Mouse (Mus musculus) cerebellum, adult 9-11 months (tissue): ENCODE data around the gene Dguok.

Experiments
- DNase-seq: peaks from one replicate; pipeline ENCODE4 v3.0.0; 2022

Gene Dguok

GRCm38 (mm10) chr6:83506258-83507167 lies at the start of gene Dguok:
Gene Dguok (minus strand): TSS chr6:83506969.
- peak; percentile 99 for DNase-seq

- no peak for DNase-seq
Measured at GRCm38 (mm10) chr6:83555972-83556371, 49.2 kb upstream of the Dguok start.

DNA sequence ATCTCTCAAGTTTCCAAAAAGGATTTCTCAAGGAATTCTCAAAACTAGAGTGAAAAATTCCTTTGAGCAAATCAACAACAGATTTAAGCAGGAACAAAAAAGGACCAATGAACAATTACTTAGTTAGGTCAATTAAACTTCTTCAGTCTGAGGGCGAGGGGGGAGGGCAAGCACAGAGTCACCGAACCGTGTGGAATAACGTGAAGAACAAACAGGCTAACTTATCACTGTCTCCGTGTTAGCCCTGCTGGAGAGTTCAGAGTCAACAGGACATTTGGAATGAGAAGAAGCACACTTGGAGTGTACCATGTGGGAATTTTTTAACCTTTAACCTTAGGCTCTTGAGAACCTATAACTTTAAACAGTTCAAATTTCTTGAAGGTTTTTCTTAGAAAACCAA lies 41.6 kb upstream of the Dguok start:
- DNase-seq: no peak

DNA sequence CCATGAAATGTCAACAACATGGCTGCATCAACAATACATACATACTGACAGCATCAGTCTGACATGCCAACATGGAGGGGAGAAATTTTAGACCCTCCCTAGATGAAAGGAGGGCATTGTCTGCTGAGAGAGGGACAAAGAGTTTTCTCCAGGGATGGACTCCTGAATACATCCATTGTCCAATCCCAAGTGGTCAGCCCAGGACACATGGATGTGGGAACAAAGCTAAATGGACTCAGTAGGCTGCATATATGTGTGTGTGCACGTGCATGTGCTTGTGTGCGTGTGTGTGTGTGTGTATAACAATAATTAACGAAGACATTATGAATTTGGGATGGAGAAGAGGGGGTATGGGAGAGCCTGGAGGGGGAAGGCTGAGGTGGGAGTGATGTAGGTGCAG lies 39.0 kb upstream of the Dguok start:
- DNase-seq: no peak

DNA sequence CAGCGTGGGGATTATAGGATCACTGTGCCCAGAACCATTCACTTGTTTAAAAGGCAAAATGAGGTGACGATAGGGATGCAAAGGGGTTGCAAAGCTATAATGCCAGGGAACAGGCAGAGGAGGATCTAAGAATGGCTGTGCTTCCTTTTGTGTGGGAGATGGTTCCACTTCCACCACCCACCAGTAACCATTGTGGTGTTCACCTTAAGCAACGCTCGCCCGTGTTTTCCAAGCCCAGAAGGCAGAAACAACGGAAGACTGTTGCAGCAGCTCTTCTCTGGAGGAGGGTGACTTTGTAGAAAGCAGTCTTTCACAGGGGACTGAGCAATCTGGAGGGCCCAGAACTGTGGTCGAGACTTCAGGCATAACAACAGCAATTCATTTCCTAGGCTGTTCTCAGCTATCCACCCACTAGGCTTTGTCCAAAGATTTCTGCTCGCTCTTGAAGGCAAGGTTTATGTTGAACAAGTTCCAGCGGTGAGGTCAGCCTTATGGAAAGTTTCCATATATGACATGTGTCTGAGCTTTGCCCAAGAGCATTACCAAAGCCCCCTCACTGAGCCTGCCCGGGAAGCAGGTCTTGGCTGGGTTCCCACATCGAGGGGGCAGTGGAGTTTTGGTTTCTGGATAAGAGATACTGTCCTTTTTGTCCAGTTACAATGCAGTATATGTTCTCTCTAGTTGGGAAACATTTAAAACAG lies 35.1 kb upstream of the Dguok start:
- peak; percentile 61 for DNase-seq

- no peak for DNase-seq
Measured at GRCm38 (mm10) chr6:83540017-83540416, 33.2 kb upstream of the Dguok start.

GRCm38 (mm10) chr6:83536795-83537059 lies 30.0 kb upstream of the Dguok start:
- DNase-seq: no peak

DNA sequence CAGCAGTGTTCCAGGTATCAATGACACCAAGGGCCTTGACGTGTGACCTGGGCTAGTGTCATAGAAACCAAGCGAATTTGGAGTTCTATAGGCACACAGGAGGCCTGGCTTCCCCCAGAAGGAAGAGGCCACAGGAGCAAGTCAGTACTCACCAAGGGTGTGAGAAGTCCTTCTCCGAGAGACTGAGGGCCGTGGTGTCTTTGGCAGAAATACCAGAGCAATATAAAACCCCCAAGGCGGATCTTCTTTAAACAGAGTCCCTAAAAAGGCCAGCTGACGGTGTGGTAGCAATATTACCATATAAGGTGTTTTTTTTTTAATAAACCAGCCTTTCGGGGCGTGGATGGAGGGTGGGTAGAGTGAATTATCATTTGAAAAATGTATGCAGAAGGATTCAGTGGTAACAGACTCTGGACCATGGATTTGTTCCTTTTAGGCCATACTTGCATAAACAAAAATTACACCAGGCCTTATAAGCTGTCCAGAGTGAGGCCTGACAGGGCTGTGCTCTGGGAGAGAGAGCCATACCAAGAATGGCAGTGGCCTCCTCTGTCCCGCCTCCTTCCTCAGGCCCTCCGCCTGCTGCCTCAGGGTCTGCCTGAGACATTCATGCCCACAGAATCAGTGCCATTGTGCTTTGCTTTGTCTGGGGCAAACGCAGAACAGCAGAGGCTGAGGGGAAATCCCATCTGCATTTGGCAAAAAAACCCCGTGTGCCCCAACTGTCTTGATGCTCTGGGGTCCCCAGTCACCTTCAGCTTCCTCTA lies 29.4 kb upstream of the Dguok start, which contains the start of gene Actg2:
TSS of gene Actg2 (minus strand) at position 238 of the 767 bp plus-strand sequence.
- no peak for DNase-seq

DNA sequence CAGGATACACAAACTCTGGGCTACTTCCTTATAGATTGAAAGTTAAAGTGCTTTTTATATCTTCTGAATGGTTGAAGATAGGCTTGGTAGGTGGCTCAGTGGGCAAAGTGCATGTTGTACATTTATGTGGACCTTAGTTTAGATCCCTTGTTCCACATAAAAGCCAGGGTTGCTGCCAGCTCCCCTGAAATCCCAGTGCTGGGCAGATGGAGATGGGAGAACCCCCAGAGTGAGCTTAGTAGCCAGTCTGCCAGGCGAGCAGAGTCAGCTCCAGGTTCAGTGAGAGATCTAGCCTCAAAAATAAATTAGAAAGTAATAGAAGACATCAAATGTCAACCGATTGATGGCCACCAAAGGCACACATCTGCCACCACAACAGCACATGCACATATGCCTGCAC lies 25.8 kb upstream of the Dguok start:
- DNase-seq: peak; percentile 86

- DNase-seq: peak; percentile 73
Measured at GRCm38 (mm10) chr6:83523194-83523593, 16.4 kb upstream of the Dguok start.

DNA sequence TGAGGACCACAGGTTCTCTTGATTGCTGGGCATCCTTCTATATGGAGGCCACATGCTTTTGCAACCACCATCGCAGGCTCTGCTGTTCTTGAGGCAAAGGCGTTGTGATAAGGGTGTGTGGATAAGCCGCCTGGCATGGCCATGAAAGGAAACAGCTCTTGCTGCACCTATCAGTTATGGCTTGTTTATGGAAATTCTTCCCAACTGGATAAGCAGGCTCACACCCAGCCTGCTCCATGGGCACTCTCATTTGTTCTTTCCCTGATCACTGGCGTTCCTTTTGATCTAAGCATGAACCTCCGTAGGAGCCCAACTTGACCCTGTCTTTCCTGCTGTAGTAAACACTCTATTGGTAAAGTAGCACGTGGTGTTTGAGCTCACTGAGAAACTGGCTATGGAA lies 15.0 kb upstream of the Dguok start:
- no peak for DNase-seq

- DNase-seq: no peak
Measured at GRCm38 (mm10) chr6:83518637-83519036, 11.9 kb upstream of the Dguok start.

DNA sequence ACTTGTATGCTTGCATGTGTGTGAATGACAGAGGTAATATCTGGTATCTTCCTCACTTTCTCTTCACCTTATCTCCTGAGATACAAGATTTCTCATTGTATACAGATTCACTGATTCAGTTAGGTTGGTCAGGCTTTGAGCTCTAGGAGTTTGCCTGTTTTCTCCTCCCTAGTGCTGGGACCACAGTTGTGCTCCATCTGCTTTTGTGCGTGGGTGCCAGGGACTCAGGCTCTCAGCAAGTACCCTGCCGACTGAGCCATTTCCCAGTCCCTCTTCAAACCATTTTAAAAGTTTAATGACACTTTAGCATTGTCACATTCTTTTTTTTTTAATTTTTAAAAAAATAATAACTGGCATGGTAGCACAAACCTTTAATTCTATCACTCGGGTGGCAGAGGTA lies 8.4 kb upstream of the Dguok start:
- no peak for DNase-seq

- peak; percentile 56 for DNase-seq
Measured at GRCm38 (mm10) chr6:83512495-83512894, 5.7 kb upstream of the Dguok start.

DNA sequence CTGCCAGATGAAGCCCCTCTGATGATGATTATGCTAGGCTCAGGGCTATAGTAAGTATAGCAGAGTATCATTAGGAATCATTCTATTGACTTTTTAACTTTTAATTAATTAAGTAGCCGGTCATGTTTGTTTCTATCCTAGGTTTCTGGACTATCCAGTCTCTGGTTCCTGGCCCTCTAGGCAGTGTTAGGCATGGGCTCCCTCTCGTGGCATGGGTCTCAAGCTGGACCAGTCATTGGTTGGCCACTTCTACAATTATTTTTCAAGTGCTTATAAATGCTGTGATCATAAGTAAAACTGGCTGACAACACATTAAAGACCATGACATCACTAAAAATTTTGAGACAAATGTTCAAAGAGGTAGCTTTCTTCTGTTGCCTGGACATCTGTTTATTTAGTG lies 3.4 kb upstream of the Dguok start:
- no peak for DNase-seq

DNA sequence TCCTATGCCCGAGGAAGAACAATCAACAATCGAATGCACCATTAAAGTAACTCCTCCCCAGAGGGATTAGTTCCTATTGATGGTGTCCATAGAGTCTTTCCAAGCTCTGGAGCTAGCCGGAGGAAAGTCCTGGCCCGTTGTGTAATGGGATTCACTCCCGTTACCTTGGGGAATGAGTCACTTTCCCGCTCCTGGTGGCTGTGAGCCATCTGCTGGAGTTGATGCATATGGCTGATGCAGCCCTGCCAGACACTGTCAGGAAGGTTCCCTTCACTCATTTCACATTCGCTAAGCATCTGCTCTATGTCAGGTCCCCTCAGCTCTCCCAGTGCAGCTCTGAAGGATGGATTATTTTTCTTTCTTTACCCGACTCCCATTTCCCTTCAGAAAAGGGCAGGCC lies 2.7 kb upstream of the Dguok start:
- peak; percentile 84 for DNase-seq

- DNase-seq: no peak
Measured at GRCm38 (mm10) chr6:83507168-83507546, 388 bp upstream of the Dguok start.

- no peak for DNase-seq
Measured at GRCm38 (mm10) chr6:83505554-83505953, 1.2 kb downstream of the Dguok start.

- DNase-seq: no peak
Measured at GRCm38 (mm10) chr6:83503361-83503760, 3.4 kb downstream of the Dguok start.

- peak; percentile 53 for DNase-seq
Measured at GRCm38 (mm10) chr6:83502656-83503055, 4.1 kb downstream of the Dguok start.

DNA sequence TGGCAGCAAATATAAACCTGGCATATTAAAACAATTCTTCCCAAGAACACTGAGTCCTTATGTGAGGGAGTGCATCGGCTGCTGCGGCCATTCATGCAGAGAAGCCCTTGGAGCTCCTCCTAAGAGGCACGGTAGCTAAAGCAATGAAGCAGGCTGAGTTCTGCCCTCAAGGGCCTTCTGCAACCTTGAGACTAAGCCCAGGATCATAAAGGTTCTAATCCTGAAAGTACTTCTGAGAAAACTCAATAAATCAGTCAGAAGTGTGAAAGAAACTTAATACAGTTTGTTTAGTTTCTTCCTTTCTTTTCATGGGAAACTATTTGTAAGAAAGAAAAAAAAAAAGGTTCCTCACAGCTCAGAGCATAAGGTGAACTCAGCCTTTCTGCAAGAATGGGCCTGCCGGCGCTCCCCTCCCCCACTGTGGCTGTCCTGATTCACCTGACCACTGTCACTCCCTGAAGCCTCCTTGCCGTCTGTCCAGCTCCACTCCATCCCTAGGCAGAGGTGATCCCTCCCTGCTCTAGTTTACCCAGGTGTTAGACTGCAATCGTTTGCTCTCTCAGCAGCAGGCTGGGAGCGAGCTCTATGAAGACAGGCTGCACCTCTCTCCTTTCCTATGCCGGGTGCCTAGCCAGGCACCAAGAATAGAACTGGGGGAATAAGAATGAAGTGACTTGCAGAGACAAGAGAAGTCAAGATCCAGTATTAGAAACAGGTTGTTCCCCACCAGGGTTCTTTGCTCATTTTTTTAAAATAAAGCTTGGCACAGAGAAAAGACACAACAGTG lies 5.1 kb downstream of the Dguok start:
- DNase-seq: no peak

- DNase-seq: no peak
Measured at GRCm38 (mm10) chr6:83500462-83500861, 6.3 kb downstream of the Dguok start.

DNA sequence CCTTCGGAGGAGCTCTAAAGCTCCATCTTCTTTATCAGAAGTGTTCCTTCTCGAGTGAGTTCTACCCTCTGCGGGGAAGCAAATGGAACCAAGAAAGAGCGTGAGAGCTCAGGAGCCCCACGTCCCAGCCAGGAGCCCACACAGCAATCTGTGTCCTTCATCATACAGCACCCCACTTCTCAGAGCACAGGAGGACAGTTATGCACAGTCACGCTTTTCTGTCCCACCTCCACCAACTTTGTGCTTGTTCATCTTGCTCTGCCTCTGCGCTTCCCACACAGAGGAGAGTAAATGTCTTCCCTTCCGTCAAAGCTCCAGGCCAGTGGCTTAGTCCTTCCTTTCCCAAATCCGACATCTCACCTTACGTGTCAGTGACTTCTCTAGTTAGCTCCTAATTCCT lies 7.7 kb downstream of the Dguok start:
- no peak for DNase-seq
